Mouse (Mus musculus): ENCODE results near the gene Cfap100. TPM values are rescaled to one million over a fixed set of nuclear protein-coding genes. Genes with fewer than 3 reads are reported as not detected.

The Cfap100 gene
- total RNA-seq, 1 experiment from 2014 or later, result not detected

DNA sequence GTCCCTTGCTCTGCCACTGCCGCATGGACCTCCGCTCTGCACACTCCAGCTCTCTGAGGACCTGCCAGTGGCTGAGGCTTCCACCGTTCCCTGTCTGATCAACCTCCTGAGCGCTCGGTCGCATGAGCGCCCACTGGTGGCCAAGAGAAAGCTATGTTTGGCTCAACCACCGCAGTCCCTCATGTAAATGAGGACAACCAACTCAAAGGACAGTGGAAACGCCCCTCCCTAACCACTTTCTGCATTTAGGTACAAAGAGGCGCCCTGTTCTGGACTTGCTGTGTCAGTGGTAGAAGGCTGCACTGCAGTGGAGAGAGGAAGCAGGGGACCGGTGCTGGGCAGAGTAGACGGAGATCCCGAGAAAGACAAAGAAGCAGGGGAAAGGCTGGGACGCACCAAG, 6.0 kb downstream of the Cfap100 start:
- peak; percentile 95 to 98 for ATAC-seq (replicated peaks in 1 of 2; ENCODE audit: insufficient read depth in 1 of 2, low FRiP score in 2 of 2, low TSS enrichment in 1 of 2, low read depth in 1 of 2, poor library complexity in 2 of 2, severe bottlenecking in 2 of 2)

DNA sequence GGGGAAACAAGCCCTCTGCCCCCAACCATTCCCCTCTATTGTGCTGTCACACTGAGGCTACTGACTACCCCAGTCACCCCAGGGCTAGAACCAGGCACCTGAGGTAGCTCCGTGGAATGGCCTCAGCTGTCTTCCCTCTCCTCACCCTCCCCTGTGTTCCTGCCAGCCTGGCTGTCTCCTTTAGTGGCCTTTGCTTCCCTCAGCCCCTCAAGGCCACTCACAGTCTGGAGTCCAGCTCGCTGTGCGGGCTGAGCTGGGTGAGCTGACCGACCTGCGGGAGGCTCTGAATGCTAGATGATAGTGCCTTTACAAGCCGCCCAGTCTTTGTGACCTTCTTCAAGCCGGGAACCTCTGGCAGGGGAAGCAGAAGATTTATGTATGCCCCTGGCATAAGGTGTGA, 16.7 kb downstream of the Cfap100 start:
- no peak for ATAC-seq (replicated peaks in 1 of 2; ENCODE audit: insufficient read depth in 1 of 2, low FRiP score in 2 of 2, low TSS enrichment in 1 of 2, low read depth in 1 of 2, poor library complexity in 2 of 2, severe bottlenecking in 2 of 2)

DNA sequence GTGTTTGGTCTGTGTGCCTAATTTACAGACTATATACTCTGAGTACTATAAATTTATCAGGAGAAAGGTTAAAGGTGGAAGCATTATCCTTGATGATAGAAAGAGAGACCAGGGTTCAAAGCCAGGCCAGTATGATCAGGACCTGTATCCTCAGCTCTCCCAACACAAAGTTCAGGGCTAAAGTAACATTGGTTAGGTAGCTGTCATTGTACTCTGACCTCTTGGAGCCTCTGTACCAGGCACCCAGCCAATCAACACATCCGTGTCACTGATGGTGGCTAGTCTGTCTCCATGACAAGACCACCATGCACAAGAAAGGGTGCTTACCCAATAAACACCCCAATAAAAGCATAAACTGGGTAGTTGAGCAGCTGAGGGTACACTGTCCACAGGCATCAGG, 17.6 kb downstream of the Cfap100 start:
- ATAC-seq (replicated peaks in 1 of 2; ENCODE audit: insufficient read depth in 1 of 2, low FRiP score in 2 of 2, low TSS enrichment in 1 of 2, low read depth in 1 of 2, poor library complexity in 2 of 2, severe bottlenecking in 2 of 2), result no peak

GRCm38 (mm10) chr6:90408632-90409031, 20.0 kb downstream of the Cfap100 start:
- ATAC-seq (replicated peaks in 1 of 2; ENCODE audit: insufficient read depth in 1 of 2, low FRiP score in 2 of 2, low TSS enrichment in 1 of 2, low read depth in 1 of 2, poor library complexity in 2 of 2, severe bottlenecking in 2 of 2), result no peak

- ATAC-seq (replicated peaks in 1 of 2; ENCODE audit: insufficient read depth in 1 of 2, low FRiP score in 2 of 2, low TSS enrichment in 1 of 2, low read depth in 1 of 2, poor library complexity in 2 of 2, severe bottlenecking in 2 of 2), result no peak
Observed at GRCm38 (mm10) chr6:90397291-90397690, 31.3 kb downstream of the Cfap100 start.

DNA sequence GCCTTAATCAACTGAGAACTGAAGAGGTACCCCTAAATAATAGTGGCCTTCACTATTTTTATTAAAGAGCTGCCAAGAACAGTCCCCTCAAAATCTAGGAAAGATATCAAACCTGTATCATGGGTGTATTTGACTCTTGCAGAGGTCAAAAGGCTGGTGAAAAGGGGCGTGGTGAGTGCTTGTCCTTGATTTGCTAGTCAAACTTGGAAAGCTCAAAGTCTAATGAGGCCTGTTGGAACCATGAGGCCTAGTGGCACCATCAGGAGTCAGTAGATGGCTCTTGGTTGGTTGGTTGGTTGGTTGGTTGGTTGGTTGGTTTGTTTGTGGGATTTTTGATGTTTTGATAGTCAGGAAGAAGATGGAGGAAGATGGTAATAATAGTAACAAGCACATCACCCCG, 32.8 kb downstream of the Cfap100 start:
- no peak for ATAC-seq (replicated peaks in 1 of 2; ENCODE audit: insufficient read depth in 1 of 2, low FRiP score in 2 of 2, low TSS enrichment in 1 of 2, low read depth in 1 of 2, poor library complexity in 2 of 2, severe bottlenecking in 2 of 2)

- ATAC-seq (replicated peaks in 1 of 2; ENCODE audit: insufficient read depth in 1 of 2, low FRiP score in 2 of 2, low TSS enrichment in 1 of 2, low read depth in 1 of 2, poor library complexity in 2 of 2, severe bottlenecking in 2 of 2), result no peak
Observed at GRCm38 (mm10) chr6:90393948-90394347, 34.6 kb downstream of the Cfap100 start.

DNA sequence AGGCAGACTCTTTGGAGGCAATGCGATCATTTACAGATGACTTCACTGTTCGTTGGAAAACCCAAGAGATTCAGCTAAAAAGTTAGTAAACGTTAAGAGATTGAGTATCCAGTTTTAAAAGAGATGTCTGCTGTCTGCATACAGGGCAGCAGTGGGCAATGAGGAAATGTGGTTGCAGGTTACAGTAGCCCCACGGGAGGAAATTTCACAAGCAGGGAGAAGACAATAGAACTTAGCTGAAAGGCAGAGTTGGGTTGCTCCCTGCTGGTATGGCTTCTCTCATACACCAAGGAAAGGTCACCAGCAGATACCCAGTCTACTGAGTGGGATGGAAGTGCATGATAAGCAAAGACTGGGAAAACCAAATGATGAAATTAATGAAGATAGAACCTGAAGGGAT, 38.0 kb downstream of the Cfap100 start:
- ATAC-seq (replicated peaks in 1 of 2; ENCODE audit: insufficient read depth in 1 of 2, low FRiP score in 2 of 2, low TSS enrichment in 1 of 2, low read depth in 1 of 2, poor library complexity in 2 of 2, severe bottlenecking in 2 of 2), result no peak

DNA sequence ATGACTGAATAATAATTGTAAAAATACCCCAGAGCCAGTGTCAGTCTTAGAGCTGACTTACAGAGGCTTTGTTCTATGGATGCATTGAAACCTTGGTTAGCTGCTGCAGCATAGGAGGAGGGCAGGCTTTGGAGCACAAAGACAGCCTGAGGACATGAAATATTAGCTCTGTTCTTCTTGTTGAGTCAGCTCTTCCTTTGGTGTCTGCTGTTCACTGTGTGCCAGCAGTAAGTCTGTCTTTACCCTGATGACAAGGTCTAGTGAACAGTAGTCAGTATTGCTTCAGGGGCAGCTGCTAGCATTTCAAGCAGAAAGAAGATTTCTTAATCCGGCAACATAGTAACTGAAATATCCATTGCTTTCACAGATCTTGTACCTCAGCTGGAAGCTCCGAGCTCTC, 47.1 kb downstream of the Cfap100 start:
- no peak; a peak in 1 of 4 replicates for ATAC-seq (replicated peaks in 1 of 2; ENCODE audit: insufficient read depth in 1 of 2, low FRiP score in 2 of 2, low TSS enrichment in 1 of 2, low read depth in 1 of 2, poor library complexity in 2 of 2, severe bottlenecking in 2 of 2)

- ATAC-seq (replicated peaks in 1 of 2; ENCODE audit: insufficient read depth in 1 of 2, low FRiP score in 2 of 2, low TSS enrichment in 1 of 2, low read depth in 1 of 2, poor library complexity in 2 of 2, severe bottlenecking in 2 of 2), result peak in 1 of 2 experiments; percentile 72; a peak in 1 of 4 replicates
Observed at GRCm38 (mm10) chr6:90377708-90378107, 50.9 kb downstream of the Cfap100 start.

GRCm38 (mm10) chr6:90374647-90375046, 54.0 kb downstream of the Cfap100 start:
- no peak for ATAC-seq (replicated peaks in 1 of 2; ENCODE audit: insufficient read depth in 1 of 2, low FRiP score in 2 of 2, low TSS enrichment in 1 of 2, low read depth in 1 of 2, poor library complexity in 2 of 2, severe bottlenecking in 2 of 2)

DNA sequence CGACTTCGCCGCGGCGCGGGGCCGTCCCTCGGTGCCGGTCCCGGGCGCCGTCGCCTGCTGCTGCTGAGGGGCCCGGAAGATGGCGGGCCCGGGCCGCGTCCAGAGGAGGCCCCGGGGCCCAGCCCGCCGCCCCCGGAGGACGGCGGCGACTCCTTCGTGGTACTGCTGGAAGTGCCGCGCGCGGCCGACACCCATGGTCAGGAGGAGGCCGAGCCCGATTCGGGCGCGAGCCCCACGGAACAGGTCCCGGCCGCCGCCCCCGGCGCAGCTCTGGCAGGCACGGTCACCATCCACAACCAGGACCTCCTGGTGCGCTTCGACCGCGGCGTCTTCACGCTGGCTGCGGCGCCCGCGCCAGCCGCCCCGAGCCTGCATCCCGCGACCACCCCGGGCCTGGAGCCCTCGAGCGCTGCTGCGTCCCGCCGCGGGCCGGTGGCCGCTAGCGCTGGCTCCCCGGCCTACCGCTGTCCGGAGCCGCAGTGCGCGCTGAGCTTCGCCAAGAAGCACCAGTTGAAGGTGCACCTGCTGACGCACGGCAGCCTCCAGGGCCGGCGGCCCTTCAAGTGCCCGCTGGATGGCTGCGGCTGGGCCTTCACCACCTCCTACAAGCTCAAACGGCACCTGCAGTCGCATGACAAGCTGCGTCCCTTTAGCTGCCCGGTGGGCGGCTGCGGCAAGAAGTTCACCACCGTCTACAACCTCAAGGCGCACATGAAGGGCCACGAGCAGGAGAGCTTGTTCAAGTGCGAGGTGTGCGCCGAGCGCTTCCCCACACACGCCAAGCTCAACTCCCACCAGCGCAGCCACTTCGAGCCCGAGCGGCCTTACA, 58.7 kb downstream of the Cfap100 start:
- ATAC-seq (replicated peaks in 1 of 2; ENCODE audit: insufficient read depth in 1 of 2, low FRiP score in 2 of 2, low TSS enrichment in 1 of 2, low read depth in 1 of 2, poor library complexity in 2 of 2, severe bottlenecking in 2 of 2), result peak; percentile 50 to 57

GRCm38 (mm10) chr6:90368976-90369724, 59.4 kb downstream of the Cfap100 start, which contains the start of gene Zxdc:
Gene Zxdc (plus strand): TSS chr6:90369492.
- ATAC-seq (replicated peaks in 1 of 2; ENCODE audit: insufficient read depth in 1 of 2, low FRiP score in 2 of 2, low TSS enrichment in 1 of 2, low read depth in 1 of 2, poor library complexity in 2 of 2, severe bottlenecking in 2 of 2), result peak; percentile 95 to 97

DNA sequence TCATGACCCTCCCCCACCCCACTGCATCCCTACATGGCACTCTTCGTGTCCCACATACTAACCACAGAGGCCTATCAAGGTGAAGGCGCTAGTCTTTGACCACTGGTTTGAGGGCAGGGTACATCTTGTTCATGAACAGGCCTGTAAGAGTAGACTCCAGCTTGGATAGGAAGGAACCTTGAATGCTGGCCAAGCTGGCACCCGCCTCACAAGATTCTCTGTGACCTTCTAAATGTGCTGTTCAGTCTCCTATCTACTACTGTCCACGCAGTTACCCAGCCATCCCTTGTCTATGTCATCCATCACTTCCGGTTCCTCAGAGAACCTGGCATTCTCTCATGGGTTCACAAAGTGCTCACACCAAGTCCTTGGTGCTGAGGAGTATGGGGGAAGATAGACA, 65.3 kb downstream of the Cfap100 start:
- ATAC-seq (replicated peaks in 1 of 2; ENCODE audit: insufficient read depth in 1 of 2, low FRiP score in 2 of 2, low TSS enrichment in 1 of 2, low read depth in 1 of 2, poor library complexity in 2 of 2, severe bottlenecking in 2 of 2), result no peak

GRCm38 (mm10) chr6:90360922-90361614, 67.5 kb downstream of the Cfap100 start:
- no peak for ATAC-seq (replicated peaks in 1 of 2; ENCODE audit: insufficient read depth in 1 of 2, low FRiP score in 2 of 2, low TSS enrichment in 1 of 2, low read depth in 1 of 2, poor library complexity in 2 of 2, severe bottlenecking in 2 of 2)

DNA sequence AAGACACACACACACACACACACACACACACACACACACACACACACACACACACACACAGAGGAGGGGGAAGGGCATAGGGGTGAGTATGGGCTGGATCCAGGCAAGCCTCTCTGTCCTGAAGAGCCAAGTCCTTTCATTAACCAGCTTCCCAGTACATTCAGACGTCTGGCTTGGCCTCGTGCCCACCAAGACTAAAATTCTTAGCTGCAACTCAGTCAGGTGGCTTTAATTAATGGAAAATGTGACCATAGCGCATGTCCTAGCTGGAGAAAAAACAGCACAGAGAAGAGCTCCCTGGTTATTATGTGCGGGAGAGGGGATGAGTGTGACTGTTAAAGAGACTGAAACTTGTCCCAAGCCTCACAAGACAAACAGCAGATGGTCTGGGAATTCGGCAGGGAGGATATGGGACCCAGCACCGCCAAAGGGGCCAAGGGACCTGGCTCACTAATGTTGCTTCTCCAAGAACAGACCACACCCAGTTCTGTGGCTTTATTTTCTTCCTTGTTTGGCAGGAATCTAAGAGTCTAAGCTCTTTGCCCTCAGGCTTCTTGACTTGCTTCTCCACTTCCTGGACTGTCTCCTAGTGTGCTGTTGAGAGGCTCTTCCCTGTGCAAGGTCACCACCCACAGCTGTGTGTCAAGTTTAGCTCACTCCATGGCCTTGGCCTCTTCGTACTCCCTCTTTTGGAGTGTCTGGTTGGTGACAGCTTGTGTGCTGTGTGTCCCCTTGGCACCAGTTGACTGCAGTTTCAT, 68.4 kb downstream of the Cfap100 start:
- ATAC-seq (replicated peaks in 1 of 2; ENCODE audit: insufficient read depth in 1 of 2, low FRiP score in 2 of 2, low TSS enrichment in 1 of 2, low read depth in 1 of 2, poor library complexity in 2 of 2, severe bottlenecking in 2 of 2), result peak in 1 of 2 experiments; percentile 19; a peak in 2 of 4 replicates

DNA sequence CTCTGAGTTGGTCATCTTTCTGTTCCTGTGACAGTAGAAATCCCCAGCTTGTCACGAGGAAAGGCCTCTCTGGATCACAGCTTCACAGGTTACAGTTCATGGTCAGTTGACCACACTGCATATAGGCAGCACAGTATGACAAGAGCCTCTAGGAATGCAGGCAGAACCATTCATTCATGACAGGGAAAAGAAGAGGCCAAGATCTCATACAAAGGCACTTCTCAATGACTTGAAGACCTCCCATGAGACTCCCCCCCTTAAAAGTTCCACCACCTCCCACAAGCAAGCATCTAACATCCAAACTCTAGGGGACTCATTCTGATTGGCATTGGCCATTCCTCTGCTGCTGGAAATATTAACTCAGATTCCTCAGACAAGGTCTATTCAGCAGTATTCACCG, 69.2 kb downstream of the Cfap100 start:
- no peak for ATAC-seq (replicated peaks in 1 of 2; ENCODE audit: insufficient read depth in 1 of 2, low FRiP score in 2 of 2, low TSS enrichment in 1 of 2, low read depth in 1 of 2, poor library complexity in 2 of 2, severe bottlenecking in 2 of 2)

Data from hematopoietic stem cell, adult 5-6 weeks (primary cell).